Mouse (Mus musculus) embryonic facial prominence, embryonic 14.5 days (tissue): ENCODE measurements around the gene Naa38. TPM values are rescaled to one million over a fixed set of nuclear protein-coding genes. Genes with fewer than 3 reads are reported as not detected.

Experiments used
- ATAC-seq: fragments of 200-750 bp; cut with Nextera tagmentation; 2 replicates; pipeline ENCODE4 v1.8.0; 2017; ENCODE audit warnings: low read depth, moderate number of reproducible peaks, moderate TSS enrichment
- DNase-seq: peaks from one replicate; pipeline ENCODE4 v3.0.0-alpha.2; 2015; ENCODE audit warnings: low spot score
- H3K27ac ChIP-seq: fragments of 300-500 bp; sonication (generic); replicated peaks from 2 replicates; pipeline ENCODE4 v1.5.1; 2014; ENCODE audit warnings: low read depth, mild to moderate bottlenecking, low read length, moderate library complexity
- H3K27me3 ChIP-seq: fragments of 300-500 bp; sonication (generic); replicated peaks from 2 replicates; pipeline ENCODE4 v1.6.1; 2014; ENCODE audit warnings: low read length; ENCODE audit not compliant: control insufficient read depth, insufficient read depth
- H3K36me3 ChIP-seq: fragments of 300-500 bp; sonication (generic); 2 replicates; pipeline ENCODE4 v1.6.1; 2014; ENCODE audit warnings: low read length, mixed read lengths; ENCODE audit not compliant: control insufficient read depth, insufficient read depth
- H3K4me1 ChIP-seq: fragments of 300-500 bp; sonication (generic); 2 replicates; pipeline ENCODE4 v1.6.1; 2014; ENCODE audit warnings: antibody characterized with exemption, low read length; ENCODE audit not compliant: control insufficient read depth, insufficient read depth
- H3K4me2 ChIP-seq: fragments of 300-500 bp; sonication (generic); 2 replicates; pipeline ENCODE4 v1.6.1; 2014; ENCODE audit warnings: low read depth, mild to moderate bottlenecking, low read length, moderate library complexity, mixed read lengths
- H3K4me3 ChIP-seq: fragments of 300-500 bp; sonication (generic); 2 replicates; pipeline ENCODE4 v1.5.1; 2014; ENCODE audit warnings: low read depth, mild to moderate bottlenecking, low read length
- H3K9ac ChIP-seq: fragments of 300-500 bp; sonication (generic); 2 replicates; pipeline ENCODE4 v1.6.1; 2014; ENCODE audit warnings: low read depth, mild to moderate bottlenecking, low read length, moderate library complexity, mixed read lengths
- H3K9me3 ChIP-seq: fragments of 300-500 bp; sonication (generic); 2 replicates; pipeline ENCODE4 v1.6.1; 2016; ENCODE audit warnings: low read length; ENCODE audit not compliant: control insufficient read depth
- WGBS: fragments of 180-500 bp; shearing (Covaris S2); extraction: QIAGEN DNeasy Blood & Tissue Kit; methylation state at CpG from one replicate; pipeline ENCODE4 v1.1.7; 2014; 5-methylcytosine and 5-hydroxymethylcytosine counted together
- polyA plus RNA-seq: library from polyadenylated mRNA; unstranded; fragments of >200 nt; fragmentation: Nextera tagmentation; extraction: Ambion mirVana; gene quantifications from 2 replicates; pipeline ENCODE4 v1.2.1, GENCODE M21; 2014

Gene Naa38
- polyA plus RNA-seq, 1 experiment from 2014 or later, result 177 TPM

DNA sequence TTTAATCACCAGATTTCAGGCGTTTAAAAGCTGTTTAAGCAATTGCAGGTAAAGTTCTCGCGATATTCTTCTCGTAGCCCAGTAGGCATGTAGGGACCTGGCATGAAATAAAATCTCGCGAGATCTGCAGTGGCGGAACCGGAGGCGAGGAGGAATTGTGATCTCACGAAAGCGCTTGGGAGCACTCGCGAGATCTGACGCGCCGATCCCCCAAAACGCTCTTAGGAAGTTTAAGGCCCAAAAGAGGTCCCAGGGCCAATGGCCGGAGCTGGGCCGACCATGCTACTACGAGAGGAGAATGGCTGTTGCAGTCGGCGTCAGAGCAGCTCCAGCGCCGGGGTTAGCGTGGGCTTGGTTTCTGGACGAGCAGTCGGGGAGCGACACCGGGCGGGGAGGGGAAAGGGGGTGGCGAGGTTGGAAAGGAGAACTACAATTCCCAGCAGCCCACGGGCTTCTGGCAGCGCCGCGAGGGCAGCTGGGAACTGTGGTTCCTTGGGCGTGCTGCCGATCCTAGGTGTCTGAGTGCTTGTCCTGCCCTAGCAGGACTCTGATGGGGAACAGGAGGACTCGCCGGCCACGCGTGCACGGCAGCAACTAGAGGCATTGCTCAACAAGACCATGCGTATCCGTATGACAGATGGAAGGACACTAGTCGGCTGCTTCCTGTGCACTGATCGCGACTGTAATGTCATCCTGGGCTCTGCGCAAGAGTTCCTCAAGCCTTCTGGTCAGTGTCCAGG is 517 bp downstream of the Naa38 start:
- WGBS, result under 1% methylated on average over 43 of the region's 48 CpGs
- Histone ChIP-seq H3K4me2 (peak overlapping the region; percentile 61), H3K4me3 (peak overlapping the region; percentile 55), H3K36me3 (peaks cover 26% of the 10 kb centered on the region), H3K4me1 (peaks cover 18% of the 10 kb centered on the region), H3K27me3 (no peaks in the 10 kb centered on the region; the same call in 1 of the 2 replicates), H3K27ac (peak overlapping the region; percentile 94), H3K9me3 (no peaks in the 10 kb centered on the region), H3K9ac (peak overlapping the region; percentile 85)
- DNase-seq (peak; percentile 100), ATAC-seq (peak; percentile 91)

DNA sequence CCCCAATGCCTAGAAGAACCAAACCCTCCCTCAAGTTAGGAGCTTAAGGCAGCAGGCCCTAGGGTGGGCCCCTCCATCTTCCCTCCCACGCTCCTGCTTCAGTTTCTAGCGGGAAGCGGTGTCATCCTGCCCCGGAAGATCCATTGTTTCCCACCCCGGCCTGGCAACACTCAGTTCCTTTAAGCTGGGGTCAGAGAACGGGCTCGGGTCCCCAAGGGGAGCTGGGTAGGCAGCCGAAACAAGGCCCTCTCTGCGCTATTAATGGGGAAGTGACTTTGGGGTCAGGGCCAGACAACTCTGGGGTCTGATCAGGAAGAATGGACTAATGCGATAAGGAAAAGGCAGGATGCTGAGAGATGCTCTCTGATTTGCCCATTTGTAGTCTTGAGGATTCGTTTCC is 1.5 kb downstream of the Naa38 start:
- Histone ChIP-seq H3K27me3 (no peaks in the 10 kb centered on the region; the same call in 1 of the 2 replicates), H3K9ac (peak overlapping the region; percentile 85), H3K4me2 (peak overlapping the region; percentile 61), H3K36me3 (peaks cover 35% of the 10 kb centered on the region), H3K4me3 (peak overlapping the region; percentile 55), H3K9me3 (no peaks in the 10 kb centered on the region), H3K27ac (peak overlapping the region; percentile 94; the same call in 1 of the 2 replicates), H3K4me1 (peaks cover 18% of the 10 kb centered on the region)
- DNase-seq, result no peak
- no peak for ATAC-seq
- 26% methylated on average over 11 of the region's 11 CpGs for WGBS

DNA sequence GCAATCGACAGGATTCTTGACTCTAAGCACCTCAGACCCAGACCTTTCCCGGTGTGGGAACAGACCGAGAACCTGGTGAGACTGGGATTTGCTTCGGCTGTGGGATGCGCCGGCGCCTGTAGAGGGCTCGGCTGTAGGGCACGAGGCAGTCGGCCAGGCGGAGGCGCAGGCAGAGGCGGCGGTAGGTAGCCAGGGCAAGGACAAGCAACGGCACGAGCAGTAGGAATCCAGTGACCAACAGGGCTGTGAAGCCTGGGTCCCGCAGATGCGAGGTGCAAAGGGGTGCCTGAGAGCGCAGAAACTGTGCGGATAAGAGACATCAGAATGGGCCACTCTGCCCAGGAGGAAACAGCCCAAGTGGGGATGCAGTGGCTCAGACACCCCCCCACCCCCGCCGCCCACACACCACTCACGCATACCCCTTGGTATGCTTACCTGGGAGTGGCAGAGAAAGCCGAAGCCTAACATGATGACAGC is 2.3 kb downstream of the Naa38 start:
- Histone ChIP-seq H3K4me2 (peak overlapping the region; percentile 61), H3K9me3 (no peaks in the 10 kb centered on the region), H3K36me3 (peaks cover 39% of the 10 kb centered on the region), H3K27ac (peak overlapping the region; percentile 94), H3K4me3 (peak overlapping the region; percentile 55), H3K9ac (peak overlapping the region; percentile 51), H3K4me1 (peaks cover 18% of the 10 kb centered on the region), H3K27me3 (no peaks in the 10 kb centered on the region; the same call in 1 of the 2 replicates)
- DNase-seq (no peak), ATAC-seq (no peak)
- 20% methylated on average over 20 of the region's 24 CpGs for WGBS

DNA sequence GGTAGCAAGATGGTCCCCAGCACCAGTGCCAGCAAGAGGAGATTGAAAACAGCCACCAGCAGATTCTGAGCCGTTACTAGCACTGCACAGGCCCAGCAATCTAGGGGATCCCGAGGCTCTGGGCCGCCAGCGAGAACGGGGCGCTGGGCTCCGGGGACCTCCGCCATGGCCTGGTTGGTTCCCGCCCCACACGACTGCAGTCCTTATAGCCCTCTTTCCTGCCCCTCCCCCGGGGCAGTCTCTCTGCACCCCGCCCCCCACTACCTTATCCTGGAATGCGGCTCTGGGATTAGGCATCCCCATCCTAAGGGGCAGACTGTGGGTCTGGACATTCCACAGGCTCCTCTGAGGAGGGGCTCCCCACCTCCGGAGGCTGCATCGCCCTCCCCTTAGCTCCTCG is 2.8 kb downstream of the Naa38 start, which contains the start of gene Tmem88:
Gene Tmem88, minus strand, starts transcription at position 176 of the 400 bp plus-strand sequence.
- peak; percentile 47 for DNase-seq
- H3K27ac ChIP-seq, result peak within 1 kb of the TSS; percentile 94
- H3K9me3 ChIP-seq, result no peaks in the 10 kb centered on the region
- no peaks in the 10 kb centered on the region; the same call in 1 of the 2 replicates for H3K27me3 ChIP-seq
- 11% methylated on average over 15 of the region's 16 CpGs for WGBS
- peak within 1 kb of the TSS; percentile 61 for H3K4me2 ChIP-seq
- H3K36me3 ChIP-seq, result peaks cover 43% of the 10 kb centered on the region
- peak within 1 kb of the TSS; percentile 55 for H3K4me3 ChIP-seq
- peaks cover 18% of the 10 kb centered on the region for H3K4me1 ChIP-seq
- no peak for ATAC-seq
- H3K9ac ChIP-seq, result peak within 1 kb of the TSS; percentile 85

DNA sequence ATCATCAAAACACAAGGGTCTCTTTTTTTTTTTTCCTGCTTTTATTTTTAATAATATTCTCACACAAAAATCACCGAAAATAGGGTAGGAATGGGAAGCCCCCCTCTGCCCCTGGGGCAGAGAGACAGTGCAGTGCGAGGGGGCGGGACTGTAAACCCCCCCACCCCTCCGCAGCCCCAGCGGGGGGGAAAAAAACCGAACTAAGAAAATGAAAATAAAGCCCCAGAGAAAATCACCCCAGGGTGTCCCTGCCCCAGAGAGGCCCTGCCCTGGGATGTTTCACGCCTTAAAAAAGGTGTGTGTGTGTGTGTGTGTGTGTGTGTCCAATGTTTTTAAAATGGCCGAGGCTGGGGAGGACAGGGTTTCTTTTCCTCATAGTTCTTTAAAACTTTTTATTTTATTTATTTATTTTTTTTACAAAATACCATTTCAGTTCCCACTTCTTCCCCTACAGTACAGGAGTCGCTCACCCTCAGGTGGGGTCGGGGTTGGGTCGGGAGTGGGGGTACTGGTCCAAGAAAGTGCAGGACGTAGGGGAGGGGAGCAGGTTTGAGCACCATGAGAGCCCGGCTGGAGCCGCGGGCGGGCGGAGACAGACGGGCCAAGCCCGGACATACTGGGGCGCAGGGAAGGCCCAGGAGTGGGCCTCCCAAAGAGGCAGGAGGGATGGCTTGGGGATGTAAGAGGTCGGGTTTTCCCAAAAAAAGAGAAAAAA is 3.4 kb downstream of the Naa38 start:
- H3K9me3 ChIP-seq, result no peaks in the 10 kb centered on the region
- H3K9ac ChIP-seq, result peak overlapping the region; percentile 51
- peak overlapping the region; percentile 94; the same call in 1 of the 2 replicates for H3K27ac ChIP-seq
- peak overlapping the region; percentile 61 for H3K4me2 ChIP-seq
- WGBS, result 29% methylated on average over 21 of the region's 21 CpGs
- H3K27me3 ChIP-seq, result no peaks in the 10 kb centered on the region; the same call in 1 of the 2 replicates
- DNase-seq (no peak), ATAC-seq (no peak)
- peaks cover 18% of the 10 kb centered on the region for H3K4me1 ChIP-seq
- peaks cover 49% of the 10 kb centered on the region for H3K36me3 ChIP-seq
- peak overlapping the region; percentile 55; the same call in 1 of the 2 replicates for H3K4me3 ChIP-seq

DNA sequence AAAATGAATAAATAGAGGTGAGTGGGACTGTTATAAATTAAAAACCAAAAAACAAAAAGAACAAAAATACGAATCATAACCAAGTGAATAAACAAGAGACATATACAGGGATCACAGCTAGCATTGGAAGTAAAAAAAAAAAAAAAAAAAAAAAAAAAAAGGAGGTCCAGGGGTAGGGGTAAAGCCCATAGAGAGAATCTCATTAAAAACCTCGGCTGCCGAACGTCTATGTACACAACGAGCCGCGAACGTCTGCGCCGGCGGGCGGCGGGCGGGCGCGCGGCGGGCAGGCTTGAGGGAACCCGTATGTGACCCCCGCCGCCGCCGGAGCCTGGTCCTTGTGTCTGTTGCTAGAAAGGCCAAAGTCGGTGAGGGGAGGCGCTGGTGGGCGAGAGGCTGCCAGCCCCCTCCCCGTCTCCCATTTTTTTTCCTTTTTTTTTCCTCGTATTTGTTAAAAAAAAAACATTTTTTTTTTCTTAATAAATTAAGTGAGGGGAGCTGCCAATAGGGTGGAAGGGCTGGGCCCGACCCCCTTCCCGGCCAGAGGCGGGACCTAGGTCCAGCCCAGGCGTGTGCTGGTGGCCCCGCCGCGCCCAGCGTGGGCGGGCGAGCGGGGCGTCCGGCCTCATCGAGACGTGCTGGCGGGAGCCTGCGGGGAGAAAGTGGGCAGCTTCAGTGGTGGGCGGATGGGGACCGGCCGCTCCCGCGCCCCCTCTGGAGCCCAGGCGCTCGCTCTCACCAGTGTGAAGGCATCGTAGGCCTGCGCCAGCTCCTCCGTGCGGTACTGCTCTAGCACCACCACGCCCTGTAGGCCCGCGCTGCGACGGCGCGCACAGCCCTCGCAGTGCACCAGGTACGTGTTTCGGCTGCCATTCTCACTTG is 4.2 kb downstream of the Naa38 start:
- 25% methylated on average over 41 of the region's 66 CpGs for WGBS
- peaks cover 57% of the 10 kb centered on the region for H3K36me3 ChIP-seq
- no peak for ATAC-seq
- H3K9ac ChIP-seq, result peak overlapping the region; percentile 25; the same call in 1 of the 2 replicates
- H3K27ac ChIP-seq, result no peak overlapping the region
- 0 out of 2 replicates have a peak overlapping the region, but pooled peaks have one; percentile 1 for H3K4me3 ChIP-seq
- no peaks in the 10 kb centered on the region for H3K9me3 ChIP-seq
- H3K4me1 ChIP-seq, result peaks cover 18% of the 10 kb centered on the region
- no peaks in the 10 kb centered on the region; the same call in 1 of the 2 replicates for H3K27me3 ChIP-seq
- DNase-seq, result no peak
- H3K4me2 ChIP-seq, result peak overlapping the region; percentile 26

DNA sequence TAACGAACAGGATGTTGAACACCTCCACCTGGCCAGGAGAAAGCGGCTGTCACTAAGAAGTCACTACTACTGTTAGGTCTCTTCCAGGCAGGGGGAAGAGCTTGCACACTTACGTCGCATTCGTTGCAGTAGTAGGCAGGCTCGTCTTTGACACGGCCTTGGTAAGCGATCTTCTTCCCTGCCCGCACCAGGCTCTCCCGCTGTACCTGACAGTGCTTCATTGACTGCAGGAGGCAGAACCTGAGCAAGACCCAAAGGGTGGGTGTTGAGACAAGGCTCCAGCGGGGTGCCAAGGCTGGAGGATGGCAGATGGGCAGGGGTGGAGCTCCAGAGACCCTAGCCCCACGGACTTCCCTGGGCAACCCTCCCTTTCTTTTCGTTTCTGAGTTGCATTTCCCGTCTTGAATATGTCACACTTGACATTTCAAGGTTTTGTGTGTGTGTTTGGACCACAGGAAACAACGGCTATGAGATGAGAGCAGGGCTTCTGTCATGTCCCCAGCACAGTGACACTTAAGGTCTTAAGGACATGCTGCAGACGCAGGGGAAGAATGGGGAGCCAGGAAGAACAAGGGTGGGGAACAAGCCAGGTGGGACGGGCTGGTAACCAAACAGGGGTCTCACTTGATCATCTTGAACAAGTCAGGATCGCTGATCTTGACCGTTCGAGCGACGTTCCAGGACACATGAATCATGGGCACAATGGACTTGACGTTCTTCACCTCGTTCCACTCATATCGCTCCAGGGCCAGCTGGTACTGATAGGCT is 5.0 kb downstream of the Naa38 start:
- Histone ChIP-seq H3K4me3 (0 out of 2 replicates have a peak overlapping the region, but pooled peaks have one; percentile 1), H3K4me1 (peaks cover 18% of the 10 kb centered on the region), H3K9me3 (no peaks in the 10 kb centered on the region), H3K36me3 (peaks cover 65% of the 10 kb centered on the region), H3K9ac (0 out of 2 replicates have a peak overlapping the region, but pooled peaks have one; percentile 25), H3K27me3 (no peaks in the 10 kb centered on the region; the same call in 1 of the 2 replicates), H3K27ac (no peak overlapping the region), H3K4me2 (no peak overlapping the region)
- ATAC-seq, result no peak
- 82% methylated on average over 25 of the region's 25 CpGs for WGBS
- no peak for DNase-seq
